Mouse (Mus musculus): ENCODE measurements around the gene Kti12. TPM values are rescaled to one million over a fixed set of nuclear protein-coding genes. Genes with fewer than 3 reads are reported as not detected.

Kti12 gene
- total RNA-seq, 2 experiments from 2014 or later, result 17.8 to 20.6 TPM

- no peak for DNase-seq (ENCODE audit: low spot score in 2 of 2)
These were observed 19.2 kb downstream of the Kti12 start for GRCm38 (mm10) chr4:108866806-108867205.

- DNase-seq (ENCODE audit: low spot score in 2 of 2), result peak; percentile 93
These were observed 22.3 kb downstream of the Kti12 start for GRCm38 (mm10) chr4:108869730-108870374.

GRCm38 (mm10) chr4:108873746-108874145 is 26.2 kb downstream of the Kti12 start:
- no peak for DNase-seq (ENCODE audit: low spot score in 2 of 2)

- DNase-seq (ENCODE audit: low spot score in 2 of 2), result no peak
These were observed 30.3 kb downstream of the Kti12 start for GRCm38 (mm10) chr4:108877901-108878300.

- peak; percentile 44 to 61 for DNase-seq (ENCODE audit: low spot score in 2 of 2)
These were observed 31.6 kb downstream of the Kti12 start, which contains the start of gene Rab3b for GRCm38 (mm10) chr4:108878963-108879822. TSS of gene Rab3b (plus strand) at chr4:108879063.

GRCm38 (mm10) chr4:108883815-108884214 is 36.2 kb downstream of the Kti12 start:
- DNase-seq (ENCODE audit: low spot score in 2 of 2), result no peak

- DNase-seq (ENCODE audit: low spot score in 2 of 2), result no peak
These were observed 39.9 kb downstream of the Kti12 start for GRCm38 (mm10) chr4:108887456-108887855.

- DNase-seq (ENCODE audit: low spot score in 2 of 2), result no peak
These were observed 43.3 kb downstream of the Kti12 start for GRCm38 (mm10) chr4:108890876-108891275.

Other genes starting within 250 kb of the Kti12 start
- gene Cc2d1b, start 227.8 kb upstream of the Kti12 start, total RNA-seq (2021), result 10 to 100 TPM; 29.4 to 40.1 TPM
- gene 3110021N24Rik, start 128.1 kb upstream of the Kti12 start, total RNA-seq (2021), result 1 to 10 TPM; 1.0 TPM
- gene Zfyve9, start 67.0 kb upstream of the Kti12 start, total RNA-seq (2021), result 10 to 100 TPM; 45.4 to 45.6 TPM
- 100 to 1,000 TPM in 1 of 2 experiments, 10 to 100 TPM in 1; 94.1 to 117 TPM for gene Btf3l4, start 14.2 kb upstream of the Kti12 start, total RNA-seq (2021)
- 10 to 100 TPM; 45.2 to 45.9 TPM for gene Txndc12, start 13.2 kb upstream of the Kti12 start, total RNA-seq (2021)
- under 1 TPM in 1 of 2 experiments, not detected in 1; 0.36 TPM for gene A730015C16Rik, start 834 bp downstream of the Kti12 start, total RNA-seq (2021)
- gene Rab3b, start 31.3 kb downstream of the Kti12 start, total RNA-seq (2021), result 10 to 100 TPM; 85.5 to 89.5 TPM
- gene Nrd1, start 152.9 kb downstream of the Kti12 start, total RNA-seq (2021), result 100 to 1,000 TPM; 137 to 141 TPM